Mouse (Mus musculus) liver, embryonic 15.5 days (tissue): ENCODE measurements around the gene Otoa. TPM values are rescaled to one million over a fixed set of nuclear protein-coding genes. Genes with fewer than 3 reads are reported as not detected.

Experiments used
- ATAC-seq: fragments of 200-750 bp; cut with Nextera tagmentation; 2 replicates; pipeline ENCODE4 v1.8.0; 2017; ENCODE audit warnings: moderate number of reproducible peaks, mild to moderate bottlenecking, moderate library complexity; ENCODE audit not compliant: insufficient read depth
- H3K27ac ChIP-seq: fragments of 300-500 bp; sonication (generic); replicated peaks from 2 replicates; pipeline ENCODE4 v1.5.1; 2015; ENCODE audit warnings: mild to moderate bottlenecking, inconsistent platforms
- H3K27me3 ChIP-seq: fragments of 300-500 bp; sonication (generic); 2 replicates; pipeline ENCODE4 v1.6.1; 2015; ENCODE audit warnings: mild to moderate bottlenecking, inconsistent platforms
- H3K36me3 ChIP-seq: fragments of 300-500 bp; sonication (generic); replicated peaks from 2 replicates; pipeline ENCODE4 v1.6.1; 2015; ENCODE audit warnings: moderate library complexity, mild to moderate bottlenecking, inconsistent platforms
- H3K4me1 ChIP-seq: fragments of 300-500 bp; sonication (generic); replicated peaks from 2 replicates; pipeline ENCODE4 v1.6.1; 2015; ENCODE audit warnings: inconsistent platforms
- H3K4me2 ChIP-seq: fragments of 300-500 bp; sonication (generic); 2 replicates; pipeline ENCODE4 v1.6.1; 2015; ENCODE audit warnings: moderate library complexity, mild to moderate bottlenecking, inconsistent platforms
- H3K4me3 ChIP-seq: fragments of 300-500 bp; sonication (generic); replicated peaks from 2 replicates; pipeline ENCODE4 v1.5.1; 2015; ENCODE audit warnings: mild to moderate bottlenecking, inconsistent platforms
- H3K9ac ChIP-seq: fragments of 300-500 bp; sonication (generic); 2 replicates; pipeline ENCODE4 v1.6.1; 2015; ENCODE audit warnings: moderate library complexity, mild to moderate bottlenecking, inconsistent platforms
- H3K9me3 ChIP-seq: fragments of 300-500 bp; sonication (generic); replicated peaks from 2 replicates; pipeline ENCODE4 v1.6.1; 2016; ENCODE audit warnings: inconsistent platforms
- WGBS: fragments of 180-500 bp; shearing (Covaris S2); methylation state at CpG from one replicate; pipeline ENCODE4 v1.1.7; 2015; ENCODE audit warnings: mixed read lengths; ENCODE audit not compliant: insufficient replicate concordance; 5-methylcytosine and 5-hydroxymethylcytosine counted together
- polyA plus RNA-seq: library from polyadenylated mRNA; unstranded; fragments of >200 nt; fragmentation: Nextera tagmentation; extraction: Ambion mirVana; gene quantifications from 2 replicates; pipeline ENCODE4 v1.2.1, GENCODE M21; 2015

Gene Otoa
- 0.08 TPM in 1 of 2 replicates, not detected in the other for polyA plus RNA-seq

DNA sequence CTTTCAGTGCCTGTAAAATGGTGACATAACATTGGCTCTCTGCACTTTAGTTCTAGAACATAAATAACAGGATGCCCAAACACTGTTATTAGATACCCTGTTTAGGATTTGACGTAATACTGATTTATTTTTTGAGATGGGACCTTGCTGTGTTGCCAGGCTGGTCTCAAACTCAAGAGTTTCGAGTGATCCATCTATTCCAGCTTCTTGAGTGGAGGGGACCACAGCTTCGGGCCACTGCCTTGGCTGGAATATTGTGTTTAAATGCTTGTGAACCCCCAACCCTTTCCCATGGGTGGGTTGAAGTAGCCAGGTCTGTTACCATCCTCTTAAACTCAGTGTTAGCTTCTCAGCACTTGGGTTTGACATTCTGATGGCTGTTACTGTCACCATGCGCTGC lies at the start of gene Otoa:
Gene Otoa (plus strand): TSS at position 301 of the 400 bp plus-strand sequence.
- no peak within 1 kb of the TSS for H3K9ac ChIP-seq

DNA sequence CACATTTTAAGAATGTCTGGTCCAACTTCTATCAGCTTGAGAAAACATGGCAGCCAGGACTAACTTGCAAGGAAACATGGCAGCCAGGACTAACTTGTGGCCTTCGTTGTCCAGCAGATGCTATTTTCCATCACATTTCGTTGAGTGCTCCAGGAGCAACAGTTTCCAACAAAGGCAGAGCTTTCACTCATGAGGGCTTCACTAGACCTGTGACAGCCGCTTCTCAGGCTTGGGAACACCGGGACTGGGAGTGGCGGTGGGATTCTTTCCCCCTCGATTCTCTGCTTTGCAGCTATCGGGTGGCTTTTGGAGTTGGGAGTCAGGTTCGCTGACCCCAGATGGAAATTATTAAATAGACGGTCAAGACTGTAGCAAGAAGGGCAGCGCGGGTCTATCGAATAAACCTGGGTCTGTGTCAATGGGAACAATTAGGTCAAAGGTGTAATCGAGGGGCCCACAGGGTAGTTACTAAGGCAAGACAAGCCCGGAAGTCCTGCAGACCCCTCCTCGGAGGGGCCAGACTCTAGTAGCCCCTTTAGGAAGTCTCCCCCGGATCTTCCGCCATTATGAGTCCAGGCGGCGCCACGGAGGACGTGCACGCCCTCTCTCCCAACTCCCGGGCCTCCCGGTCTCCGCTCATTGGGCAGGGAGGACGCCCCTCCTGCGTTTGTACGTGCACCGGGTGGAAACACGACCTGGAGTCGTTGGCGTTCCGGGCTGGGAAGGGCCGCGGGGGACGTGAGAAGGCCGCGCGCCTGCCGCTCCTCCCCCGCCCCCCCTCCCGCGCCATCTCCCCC lies 47.4 kb upstream of the Otoa start, which contains the start of gene Mettl9:
Gene Mettl9 (plus strand): TSS at position 590 of the 797 bp plus-strand sequence.
- Histone ChIP-seq H3K9ac (peak within 1 kb of the TSS; percentile 96), H3K4me1 (peaks cover 22% of the 10 kb centered on the region), H3K9me3 (no peaks in the 10 kb centered on the region), H3K27me3 (peaks cover 28% of the 10 kb centered on the region), H3K36me3 (no peaks in the 10 kb centered on the region), H3K4me3 (peak within 1 kb of the TSS; percentile 98), H3K27ac (peak within 1 kb of the TSS; percentile 86), H3K4me2 (peak within 1 kb of the TSS; percentile 84)
- 4% methylated on average over 42 of the region's 43 CpGs for WGBS
- ATAC-seq, result peak; percentile 95

More for the DNA sequence above, at the start of gene Otoa:
- Histone ChIP-seq H3K4me2 (no peak within 1 kb of the TSS), H3K36me3 (peaks cover 10% of the 10 kb centered on the region; the same call in 1 of the 2 replicates), H3K4me3 (no peak within 1 kb of the TSS), H3K4me1 (no peaks in the 10 kb centered on the region), H3K27ac (no peak within 1 kb of the TSS), H3K27me3 (no peaks in the 10 kb centered on the region), H3K9me3 (no peaks in the 10 kb centered on the region)
- 72% methylated on average over 4 of the region's 4 CpGs for WGBS
- ATAC-seq, result no peak

DNA sequence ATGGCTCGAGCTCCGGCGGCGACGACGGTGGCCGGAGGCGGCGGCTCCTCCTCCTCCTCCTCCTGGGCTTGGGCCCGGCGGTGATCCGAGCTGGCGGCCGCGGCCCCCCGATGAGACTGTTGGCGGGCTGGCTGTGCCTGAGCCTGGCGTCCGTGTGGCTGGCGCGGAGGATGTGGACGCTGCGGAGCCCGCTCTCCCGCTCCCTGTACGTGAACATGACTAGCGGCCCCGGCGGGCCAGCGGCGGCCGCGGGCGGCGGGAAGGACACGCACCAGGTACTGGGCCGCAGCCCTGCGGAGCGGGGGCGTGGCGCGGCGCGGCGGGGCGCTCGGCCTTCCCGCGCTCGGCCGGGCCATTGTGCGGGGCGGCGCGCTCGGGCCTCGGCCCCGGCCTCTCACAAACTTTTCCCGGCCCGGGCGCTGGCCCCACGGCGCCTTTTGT lies 46.7 kb upstream of the Otoa start:
- Histone ChIP-seq H3K9me3 (no peaks in the 10 kb centered on the region), H3K36me3 (no peaks in the 10 kb centered on the region), H3K27ac (peak overlapping the region; percentile 86), H3K27me3 (peaks cover 23% of the 10 kb centered on the region), H3K9ac (peak overlapping the region; percentile 96), H3K4me3 (peak overlapping the region; percentile 98), H3K4me2 (peak overlapping the region; percentile 84), H3K4me1 (peaks cover 22% of the 10 kb centered on the region)
- 0% methylated on average over 62 of the region's 63 CpGs for WGBS
- ATAC-seq, result peak; percentile 86

DNA sequence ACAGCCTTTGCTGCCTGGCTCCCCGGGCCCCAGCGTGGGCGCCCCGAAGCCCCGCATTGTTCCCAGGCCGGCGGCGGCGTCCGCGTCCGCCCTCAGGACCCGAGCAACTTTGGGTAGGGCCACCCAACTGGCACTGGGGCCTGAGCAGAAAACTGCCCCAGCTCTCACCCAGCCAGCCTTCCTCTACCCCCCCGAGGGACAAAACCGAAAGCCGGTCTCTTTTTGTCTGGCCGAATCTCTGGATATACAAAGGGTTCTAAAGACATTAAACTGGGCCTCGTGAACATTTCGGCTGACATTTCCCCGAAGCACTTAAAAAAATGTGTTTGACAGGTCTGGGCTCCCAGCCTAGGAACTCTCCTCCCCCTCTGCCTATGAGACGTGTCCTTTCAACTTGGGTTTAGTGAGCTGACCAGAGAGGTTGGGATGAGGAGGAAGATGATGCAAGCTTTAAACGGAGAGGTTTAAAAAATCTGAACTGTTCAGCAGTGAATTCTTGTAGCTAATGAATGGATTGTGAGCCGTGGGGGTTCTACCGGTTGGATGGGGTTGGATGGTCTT lies 46.2 kb upstream of the Otoa start:
- peak; percentile 11 for ATAC-seq
- peak overlapping the region; percentile 96 for H3K9ac ChIP-seq
- H3K27ac ChIP-seq, result peak overlapping the region; percentile 86
- H3K27me3 ChIP-seq, result peaks cover 22% of the 10 kb centered on the region
- H3K4me3 ChIP-seq, result peak overlapping the region; percentile 98
- WGBS, result under 1% methylated on average over 24 of the region's 24 CpGs
- H3K4me2 ChIP-seq, result peak overlapping the region; percentile 84
- H3K4me1 ChIP-seq, result peaks cover 26% of the 10 kb centered on the region
- H3K36me3 ChIP-seq, result no peaks in the 10 kb centered on the region
- H3K9me3 ChIP-seq, result no peaks in the 10 kb centered on the region

DNA sequence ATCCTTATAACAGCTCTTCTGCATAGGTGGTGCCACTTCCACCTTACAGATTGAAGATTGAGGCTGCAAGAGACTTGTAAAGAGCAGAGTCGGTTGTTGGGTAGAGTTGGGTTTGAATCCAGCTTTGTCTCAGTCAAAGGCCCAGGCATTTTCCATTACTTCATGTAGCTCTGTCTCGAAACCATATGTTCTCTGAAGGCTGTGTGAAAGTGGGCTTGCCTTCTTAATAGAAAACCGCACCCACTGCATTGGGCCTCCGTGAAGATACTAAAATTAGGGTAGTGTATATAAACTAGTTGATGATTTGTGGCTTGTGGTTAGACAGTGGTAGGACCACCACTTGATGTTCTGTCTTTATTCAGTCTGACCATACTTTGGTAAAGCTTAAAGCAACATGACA lies 40.9 kb upstream of the Otoa start:
- Histone ChIP-seq H3K27me3 (no peaks in the 10 kb centered on the region), H3K27ac (no peak overlapping the region), H3K4me3 (no peak overlapping the region), H3K4me1 (peaks cover 45% of the 10 kb centered on the region), H3K9me3 (no peaks in the 10 kb centered on the region), H3K9ac (no peak overlapping the region), H3K4me2 (no peak overlapping the region; the same call in 1 of the 2 replicates), H3K36me3 (no peaks in the 10 kb centered on the region)
- 44% methylated on average over 4 of the region's 4 CpGs for WGBS
- ATAC-seq, result no peak

DNA sequence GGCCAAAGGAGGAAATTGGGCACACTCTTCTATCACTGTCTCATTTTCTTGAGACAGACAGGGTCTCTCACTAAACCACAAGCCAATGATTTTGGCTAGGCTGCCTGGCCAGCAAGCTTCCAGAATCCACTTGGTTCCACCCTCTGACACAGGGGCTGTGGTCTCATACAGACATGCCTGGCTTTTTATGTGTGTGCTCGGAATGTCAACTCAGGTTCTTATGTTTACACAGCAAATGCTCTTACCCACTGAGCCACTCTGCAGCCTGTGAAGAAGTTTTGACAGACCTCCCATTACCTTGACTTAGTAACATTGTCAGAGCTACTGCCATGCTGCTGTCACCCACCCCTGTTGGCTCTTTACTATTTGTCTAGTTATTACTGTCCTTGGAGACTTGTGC lies 39.5 kb upstream of the Otoa start:
- WGBS, result 55% methylated on average over 1 of the region's 1 CpGs
- no peak overlapping the region for H3K4me3 ChIP-seq
- no peaks in the 10 kb centered on the region for H3K9me3 ChIP-seq
- H3K27me3 ChIP-seq, result no peaks in the 10 kb centered on the region
- no peaks in the 10 kb centered on the region for H3K36me3 ChIP-seq
- ATAC-seq, result no peak
- no peak overlapping the region for H3K4me2 ChIP-seq
- peaks cover 33% of the 10 kb centered on the region for H3K4me1 ChIP-seq
- H3K9ac ChIP-seq, result no peak overlapping the region
- H3K27ac ChIP-seq, result 0 out of 2 replicates have a peak overlapping the region, but pooled peaks have one; percentile 0

DNA sequence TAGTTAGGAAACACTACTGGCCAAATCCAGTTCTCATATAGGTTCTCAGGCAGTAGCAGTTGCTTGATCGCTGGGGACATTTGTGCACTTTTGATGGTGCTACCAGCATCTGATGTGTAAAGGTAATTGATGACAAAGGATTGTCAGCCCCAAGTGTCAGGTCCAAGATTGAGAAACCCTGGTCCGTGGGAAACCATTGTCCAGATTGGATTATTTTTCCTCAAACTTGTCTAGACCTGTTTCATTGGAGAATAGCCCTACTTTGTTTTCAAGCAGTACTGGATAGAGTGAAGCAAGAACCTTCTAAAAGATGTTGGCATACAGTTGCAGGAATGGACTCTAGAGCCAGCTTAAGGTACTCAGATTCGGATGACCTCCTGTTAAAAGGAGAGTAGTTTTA lies 38.4 kb upstream of the Otoa start:
- H3K36me3 ChIP-seq, result no peaks in the 10 kb centered on the region
- H3K4me3 ChIP-seq, result no peak overlapping the region
- H3K27me3 ChIP-seq, result no peaks in the 10 kb centered on the region
- peaks cover 33% of the 10 kb centered on the region for H3K4me1 ChIP-seq
- H3K4me2 ChIP-seq, result no peak overlapping the region
- H3K27ac ChIP-seq, result peak overlapping the region; percentile 20; the same call in 1 of the 2 replicates
- H3K9ac ChIP-seq, result no peak overlapping the region
- no peaks in the 10 kb centered on the region for H3K9me3 ChIP-seq
- ATAC-seq, result no peak
- 74% methylated on average over 3 of the region's 3 CpGs for WGBS

DNA sequence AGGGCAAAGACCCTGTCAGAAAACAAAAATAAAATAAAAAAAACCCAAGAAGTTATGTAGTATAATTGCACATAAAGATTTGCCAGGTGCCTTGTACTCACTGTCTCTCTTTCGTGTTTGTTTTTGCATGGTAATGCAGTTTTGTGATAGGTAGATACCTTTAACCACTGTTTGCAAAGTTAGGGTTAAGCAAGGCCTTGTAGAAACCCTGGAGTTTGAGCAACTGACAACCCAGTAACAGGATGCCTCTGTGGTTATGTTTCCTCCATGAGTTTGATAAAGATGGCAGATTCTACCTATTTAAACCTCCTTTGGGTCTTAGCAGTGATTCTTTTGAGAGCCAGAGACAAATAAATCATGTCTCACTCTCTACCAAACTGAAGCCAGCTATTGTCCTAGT lies 37.9 kb upstream of the Otoa start:
- H3K27ac ChIP-seq, result 0 out of 2 replicates have a peak overlapping the region, but pooled peaks have one; percentile 20
- H3K36me3 ChIP-seq, result 0 out of 2 replicates have a peak, but pooled peaks cover 4% of the 10 kb centered on the region
- no peaks in the 10 kb centered on the region for H3K9me3 ChIP-seq
- no peak overlapping the region for H3K9ac ChIP-seq
- H3K4me1 ChIP-seq, result peaks cover 33% of the 10 kb centered on the region
- H3K4me3 ChIP-seq, result no peak overlapping the region
- no peak overlapping the region for H3K4me2 ChIP-seq
- no peaks in the 10 kb centered on the region for H3K27me3 ChIP-seq
- 38% methylated on average over 1 of the region's 1 CpGs for WGBS
- ATAC-seq, result no peak

DNA sequence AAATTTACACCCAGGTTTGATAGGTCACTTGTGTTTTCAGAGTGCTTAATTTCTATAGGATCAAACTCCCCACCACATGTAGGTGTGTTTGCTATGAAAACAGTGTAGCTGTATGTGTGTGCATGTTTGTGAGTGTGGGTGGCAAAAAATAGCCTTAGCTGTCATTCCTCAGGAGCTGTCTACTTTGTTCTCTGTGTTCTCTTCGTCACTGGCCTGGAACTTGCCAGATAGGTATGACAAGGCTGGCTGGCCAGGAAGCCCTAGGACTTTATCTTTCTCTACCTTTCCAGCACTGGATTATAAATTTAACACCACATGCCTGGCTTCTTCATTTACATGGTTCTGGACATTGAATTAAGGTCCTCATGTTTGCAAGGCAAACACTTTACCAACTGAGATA lies 37.2 kb upstream of the Otoa start:
- Histone ChIP-seq H3K36me3 (0 out of 2 replicates have a peak, but pooled peaks cover 4% of the 10 kb centered on the region), H3K9ac (no peak overlapping the region), H3K27me3 (no peaks in the 10 kb centered on the region), H3K4me3 (no peak overlapping the region), H3K4me2 (no peak overlapping the region), H3K4me1 (peaks cover 33% of the 10 kb centered on the region), H3K27ac (no peak overlapping the region), H3K9me3 (no peaks in the 10 kb centered on the region)
- 55% methylated on average over 1 of the region's 1 CpGs for WGBS
- no peak for ATAC-seq

DNA sequence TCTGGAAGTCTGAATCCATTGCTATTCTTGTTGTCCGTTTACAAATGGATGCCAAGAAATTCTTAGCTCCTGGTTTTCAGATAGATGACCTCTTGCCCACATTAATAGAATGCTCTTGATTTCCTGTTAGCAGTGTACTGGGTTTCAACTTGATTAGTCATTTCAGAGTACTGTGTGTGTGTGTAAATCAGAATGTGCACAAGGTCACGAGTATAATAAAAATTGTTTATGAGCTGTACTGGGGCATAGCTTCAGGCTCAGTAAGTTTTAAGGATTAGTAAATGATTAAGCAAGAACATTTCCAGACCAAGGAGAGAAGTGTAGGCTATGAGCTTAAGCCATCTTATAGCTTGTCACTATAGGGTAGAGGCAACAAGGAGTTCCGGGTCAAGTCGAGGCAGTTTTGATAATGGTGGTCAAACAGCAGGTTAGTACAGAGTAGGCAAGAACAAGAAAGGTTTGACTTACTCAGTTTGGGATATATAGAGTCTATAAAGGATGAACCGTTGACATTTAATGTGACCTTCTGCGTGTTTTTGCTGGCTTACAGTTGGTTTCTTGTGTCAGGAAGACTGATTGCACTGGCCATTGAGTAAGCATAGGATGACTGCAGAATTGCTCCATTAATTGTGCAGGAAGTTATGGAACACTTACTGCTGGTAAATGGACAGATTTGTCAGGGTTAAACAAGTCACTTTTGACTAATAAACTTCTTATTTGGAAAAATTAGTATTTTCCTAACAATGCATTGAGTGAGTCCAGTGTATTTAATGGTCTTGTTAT lies 35.6 kb upstream of the Otoa start:
- Histone ChIP-seq H3K4me3 (no peak overlapping the region), H3K9me3 (no peaks in the 10 kb centered on the region), H3K27ac (no peak overlapping the region), H3K36me3 (0 out of 2 replicates have a peak, but pooled peaks cover 7% of the 10 kb centered on the region), H3K4me1 (peaks cover 23% of the 10 kb centered on the region), H3K27me3 (no peaks in the 10 kb centered on the region), H3K9ac (no peak overlapping the region), H3K4me2 (no peak overlapping the region)
- ATAC-seq, result no peak
- 76% methylated on average over 6 of the region's 6 CpGs for WGBS

DNA sequence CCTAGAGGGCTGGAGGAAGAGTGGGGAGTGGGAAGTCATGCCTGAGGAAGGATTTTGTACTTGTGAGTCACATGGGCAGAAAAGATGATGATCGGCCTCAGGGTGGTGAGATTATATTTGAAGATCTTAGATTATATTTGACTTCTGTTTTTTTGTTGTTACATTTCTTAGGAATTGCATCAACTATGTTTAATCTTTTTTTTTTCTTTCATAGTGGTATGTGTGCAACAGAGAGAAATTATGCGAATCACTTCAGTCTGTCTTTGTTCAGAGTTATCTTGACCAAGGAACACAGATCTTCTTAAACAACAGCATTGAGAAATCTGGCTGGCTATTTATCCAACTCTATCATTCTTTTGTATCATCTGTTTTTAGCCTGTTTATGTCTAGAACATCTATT lies 33.8 kb upstream of the Otoa start:
- WGBS, result 76% methylated on average over 2 of the region's 2 CpGs
- Histone ChIP-seq H3K36me3 (peaks cover 18% of the 10 kb centered on the region), H3K27ac (no peak overlapping the region), H3K9ac (no peak overlapping the region), H3K4me3 (no peak overlapping the region), H3K27me3 (no peaks in the 10 kb centered on the region), H3K4me1 (peaks cover 14% of the 10 kb centered on the region), H3K4me2 (no peak overlapping the region), H3K9me3 (no peaks in the 10 kb centered on the region)
- ATAC-seq, result no peak
